19 mouse cellular contexts compared by ENCODE assay signal in genomic region chr14:51054243-51055237, GRCm38 (mm10). TPM values are rescaled to one million over a fixed set of nuclear protein-coding genes. Genes with fewer than 3 reads are reported as not detected.
DNase-seq lines count a peak whose midpoint lies in the region; ATAC-seq lines count a peak whose summit lies in the region.
"Had no signal": no experiment of that assay in that cellular context is flagged by ENCODE, and none has a peak within 500 bp of the region (broad histone marks: within the 10 kb centered on the region; RNA-seq: fewer than 3 reads in every experiment).

No protein-coding gene starts in this region.

- no peak overlapping the region for H3K9ac ChIP-seq in hindbrain, embryonic 14.5 days
- no peak overlapping the region for H3K9ac ChIP-seq in midbrain, embryonic 12.5 days (replicated peaks)
- H3K9ac ChIP-seq in midbrain, embryonic 15.5 days: no peak overlapping the region
- H3K9ac ChIP-seq: limb, embryonic 13.5 days; lung, embryonic 14.5 days; midbrain, embryonic 13.5 days had no signal

- no peak for DNase-seq in hindbrain, embryonic 10.5 days (ENCODE audit: low spot score)
- no peak for DNase-seq in hindbrain, embryonic 14.5 days (ENCODE audit: low spot score)
- DNase-seq in embryo, embryonic 9.5 days (ENCODE audit: extremely low spot score): peak; percentile 39
- peak; percentile 62 for DNase-seq in retina, embryonic 14.5 days (ENCODE audit: low spot score)
- no peak for DNase-seq in lung, postnatal 4 days
- no peak for DNase-seq in gastrocnemius, adult 8-10 months (ENCODE audit: low spot score in 2 of 2)
- DNase-seq: adrenal gland, postnatal 10 days; cerebellum, postnatal 25 days; kidney, postnatal 25 days; right cerebral cortex, postnatal 14 days had no signal

- no peak for ATAC-seq in hindbrain, embryonic 14.5 days (ENCODE audit: low FRiP score)
- ATAC-seq in midbrain, embryonic 12.5 days (ENCODE audit: low FRiP score, low read depth): 0 out of 2 replicates have a peak, but pooled peaks have one; percentile 38
- ATAC-seq in midbrain, embryonic 15.5 days (replicated peaks): no peak
- ATAC-seq: hindbrain, embryonic 16.5 days; midbrain, embryonic 13.5 days had no signal

- H3K36me3 ChIP-seq in hindbrain, embryonic 10.5 days: no peaks in the 10 kb centered on the region
- no peaks in the 10 kb centered on the region for H3K36me3 ChIP-seq in hindbrain, embryonic 14.5 days (replicated peaks; ENCODE audit: control insufficient read depth, insufficient read depth)
- H3K36me3 ChIP-seq in midbrain, embryonic 12.5 days: no peaks in the 10 kb centered on the region
- no peaks in the 10 kb centered on the region for H3K36me3 ChIP-seq in midbrain, embryonic 15.5 days (replicated peaks)
- H3K36me3 ChIP-seq: limb, embryonic 13.5 days; midbrain, embryonic 13.5 days had no signal

- no peaks in the 10 kb centered on the region for H3K9me3 ChIP-seq in hindbrain, embryonic 10.5 days
- no peaks in the 10 kb centered on the region for H3K9me3 ChIP-seq in hindbrain, embryonic 14.5 days (ENCODE audit: control insufficient read depth, low read length)
- H3K9me3 ChIP-seq in midbrain, embryonic 12.5 days: no peaks in the 10 kb centered on the region
- H3K9me3 ChIP-seq in midbrain, embryonic 15.5 days: no peaks in the 10 kb centered on the region
- H3K9me3 ChIP-seq: limb, embryonic 13.5 days; midbrain, embryonic 13.5 days had no signal

- H3K27me3 ChIP-seq in hindbrain, embryonic 10.5 days (ENCODE audit: insufficient read depth, poor library complexity, severe bottlenecking): no peaks in the 10 kb centered on the region
- H3K27me3 ChIP-seq in hindbrain, embryonic 14.5 days (ENCODE audit: control insufficient read depth, insufficient read depth, low read length): no peaks in the 10 kb centered on the region
- H3K27me3 ChIP-seq in midbrain, embryonic 12.5 days: peaks cover 4% of the 10 kb centered on the region; the same call in 1 of the 2 replicates
- H3K27me3 ChIP-seq in midbrain, embryonic 15.5 days (replicated peaks): no peaks in the 10 kb centered on the region
- H3K27me3 ChIP-seq: limb, embryonic 13.5 days; midbrain, embryonic 13.5 days had no signal

- H3K4me2 ChIP-seq in hindbrain, embryonic 14.5 days (replicated peaks): no peak overlapping the region
- peak overlapping the region; percentile 2; the same call in 1 of the 2 replicates for H3K4me2 ChIP-seq in midbrain, embryonic 12.5 days (replicated peaks)
- no peak overlapping the region for H3K4me2 ChIP-seq in midbrain, embryonic 15.5 days
- H3K4me2 ChIP-seq: heart, embryonic 11.5 days; limb, embryonic 13.5 days; lung, embryonic 14.5 days; midbrain, embryonic 13.5 days had no signal

- H3K27ac ChIP-seq in hindbrain, embryonic 10.5 days: peak overlapping the region; percentile 75
- no peak overlapping the region for H3K27ac ChIP-seq in hindbrain, embryonic 14.5 days
- H3K27ac ChIP-seq in midbrain, embryonic 12.5 days (replicated peaks): no peak overlapping the region
- no peak overlapping the region for H3K27ac ChIP-seq in midbrain, embryonic 15.5 days
- H3K27ac ChIP-seq: limb, embryonic 13.5 days; midbrain, embryonic 13.5 days had no signal

- H3K4me3 ChIP-seq in hindbrain, embryonic 10.5 days: no peak overlapping the region
- H3K4me3 ChIP-seq in hindbrain, embryonic 14.5 days (replicated peaks; ENCODE audit: low read length): no peak overlapping the region
- H3K4me3 ChIP-seq in midbrain, embryonic 12.5 days: no peak overlapping the region
- H3K4me3 ChIP-seq in midbrain, embryonic 15.5 days: no peak overlapping the region
- H3K4me3 ChIP-seq: limb, embryonic 13.5 days; midbrain, embryonic 13.5 days had no signal

- 41% methylated on average over 13 of the region's 13 CpGs for WGBS in hindbrain, embryonic 10.5 days
- 31% methylated on average over 13 of the region's 13 CpGs for WGBS in hindbrain, embryonic 14.5 days
- 21% methylated on average over 13 of the region's 13 CpGs for WGBS in midbrain, embryonic 12.5 days
- whole genome bisulfite sequencing in midbrain, embryonic 15.5 days: 19% methylated on average over 13 of the region's 13 CpGs

- H3K4me1 ChIP-seq in hindbrain, embryonic 10.5 days (replicated peaks): peaks cover 15% of the 10 kb centered on the region
- H3K4me1 ChIP-seq in hindbrain, embryonic 14.5 days (replicated peaks; ENCODE audit: control insufficient read depth, insufficient read depth, low read length): no peaks in the 10 kb centered on the region
- peaks cover 12% of the 10 kb centered on the region; the same call in 1 of the 2 replicates for H3K4me1 ChIP-seq in midbrain, embryonic 12.5 days
- H3K4me1 ChIP-seq in midbrain, embryonic 15.5 days: no peaks in the 10 kb centered on the region

RNA-seq across cellular contexts. Expression of gene Rnase12, which starts 2.9 kb away (rescaled TPM):
- polyA plus RNA-seq in hindbrain, embryonic 10.5 days (2016; fragmentation: Nextera tagmentation; extraction: Ambion mirVana): not detected in 2 replicates
- polyA plus RNA-seq in hindbrain, embryonic 14.5 days (2014; fragmentation: Nextera tagmentation; extraction: Ambion mirVana): not detected in 2 replicates
- not detected in 2 replicates for polyA plus RNA-seq in midbrain, embryonic 12.5 days (2016; fragmentation: Nextera tagmentation; extraction: Ambion mirVana)
- polyA plus RNA-seq in midbrain, embryonic 15.5 days (2015; fragmentation: Nextera tagmentation; extraction: Ambion mirVana): not detected in 2 replicates
- not detected for total RNA-seq in gastrocnemius, adult 8-10 months (2022)
- total RNA-seq: adrenal gland, postnatal 10 days; left cerebral cortex, adult 18-20 months had no signal
- polyA plus RNA-seq: heart, embryonic 11.5 days; hindbrain, embryonic 16.5 days; limb, embryonic 13.5 days; lung, embryonic 14.5 days; midbrain, embryonic 13.5 days; urinary bladder, adult 2 months had no signal

RNA-seq across cellular contexts. Expression of gene Rnase11, which starts 4.6 kb away (rescaled TPM):
- not detected in 2 replicates for polyA plus RNA-seq in hindbrain, embryonic 10.5 days (2016; fragmentation: Nextera tagmentation; extraction: Ambion mirVana)
- polyA plus RNA-seq in hindbrain, embryonic 14.5 days (2014; fragmentation: Nextera tagmentation; extraction: Ambion mirVana): not detected in 2 replicates
- polyA plus RNA-seq in midbrain, embryonic 12.5 days (2016; fragmentation: Nextera tagmentation; extraction: Ambion mirVana): not detected in 2 replicates
- not detected in 2 replicates for polyA plus RNA-seq in midbrain, embryonic 15.5 days (2015; fragmentation: Nextera tagmentation; extraction: Ambion mirVana)
- not detected for total RNA-seq in gastrocnemius, adult 8-10 months (2022)
- total RNA-seq: adrenal gland, postnatal 10 days; left cerebral cortex, adult 18-20 months had no signal
- polyA plus RNA-seq: heart, embryonic 11.5 days; hindbrain, embryonic 16.5 days; limb, embryonic 13.5 days; lung, embryonic 14.5 days; midbrain, embryonic 13.5 days; urinary bladder, adult 2 months had no signal

RNA-seq across cellular contexts. Expression of gene Rnase9, which starts 12.9 kb away (rescaled TPM):
- not detected in 2 replicates for polyA plus RNA-seq in hindbrain, embryonic 10.5 days (2016; fragmentation: Nextera tagmentation; extraction: Ambion mirVana)
- polyA plus RNA-seq in hindbrain, embryonic 14.5 days (2014; fragmentation: Nextera tagmentation; extraction: Ambion mirVana): not detected in 2 replicates
- not detected in 2 replicates for polyA plus RNA-seq in midbrain, embryonic 12.5 days (2016; fragmentation: Nextera tagmentation; extraction: Ambion mirVana)
- polyA plus RNA-seq in midbrain, embryonic 15.5 days (2015; fragmentation: Nextera tagmentation; extraction: Ambion mirVana): not detected in 2 replicates
- not detected for total RNA-seq in gastrocnemius, adult 8-10 months (2022)
- total RNA-seq: adrenal gland, postnatal 10 days; left cerebral cortex, adult 18-20 months had no signal
- polyA plus RNA-seq: heart, embryonic 11.5 days; hindbrain, embryonic 16.5 days; limb, embryonic 13.5 days; lung, embryonic 14.5 days; midbrain, embryonic 13.5 days; urinary bladder, adult 2 months had no signal

RNA-seq across cellular contexts. Expression of gene Olfr750, which starts 19.7 kb away (rescaled TPM):
- 0.03 TPM in 1 of 2 replicates, not detected in the other for polyA plus RNA-seq in hindbrain, embryonic 10.5 days (2016; fragmentation: Nextera tagmentation; extraction: Ambion mirVana)
- not detected in 2 replicates for polyA plus RNA-seq in hindbrain, embryonic 14.5 days (2014; fragmentation: Nextera tagmentation; extraction: Ambion mirVana)
- 0.03 TPM in 1 of 2 replicates, not detected in the other for polyA plus RNA-seq in midbrain, embryonic 12.5 days (2016; fragmentation: Nextera tagmentation; extraction: Ambion mirVana)
- polyA plus RNA-seq in midbrain, embryonic 15.5 days (2015; fragmentation: Nextera tagmentation; extraction: Ambion mirVana): 0.08 and 0.09 TPM in 2 replicates
- total RNA-seq in gastrocnemius, adult 8-10 months (2022): not detected
- total RNA-seq: adrenal gland, postnatal 10 days; left cerebral cortex, adult 18-20 months had no signal
- polyA plus RNA-seq: heart, embryonic 11.5 days; lung, embryonic 14.5 days; urinary bladder, adult 2 months had no signal

RNA-seq across cellular contexts. Expression of gene Rnase4, which starts 36.3 kb away (rescaled TPM):
- polyA plus RNA-seq in hindbrain, embryonic 10.5 days (2016; fragmentation: Nextera tagmentation; extraction: Ambion mirVana): 11.5 and 17.5 TPM in 2 replicates
- polyA plus RNA-seq in hindbrain, embryonic 14.5 days (2014; fragmentation: Nextera tagmentation; extraction: Ambion mirVana): 17.0 and 18.2 TPM in 2 replicates
- 12.0 and 14.2 TPM in 2 replicates for polyA plus RNA-seq in midbrain, embryonic 12.5 days (2016; fragmentation: Nextera tagmentation; extraction: Ambion mirVana)
- polyA plus RNA-seq in midbrain, embryonic 15.5 days (2015; fragmentation: Nextera tagmentation; extraction: Ambion mirVana): 13.9 and 15.6 TPM in 2 replicates
- total RNA-seq in gastrocnemius, adult 8-10 months (2022): 10 to 100 TPM; 17.3 to 32.3 (median 23.6) TPM

Comparison
In these comparisons a context has a peak if more than half of its experiments do, and no peak if none do; other contexts are left out.
1. DNase-seq: peak in embryo, embryonic 9.5 days (single experiment) and retina, embryonic 14.5 days (single experiment); none in hindbrain, embryonic 10.5 days (single experiment), hindbrain, embryonic 14.5 days (single experiment), lung, postnatal 4 days (0 of 2) and gastrocnemius, adult 8-10 months (0 of 2).